Mouse (Mus musculus) hindbrain, embryonic 16.5 days (tissue): Measurements from ENCODE around the gene Mcoln3. TPM values are rescaled to one million over a fixed set of nuclear protein-coding genes. Genes with fewer than 3 reads are reported as not detected.

Experiments used
- ATAC-seq: fragments of 200-750 bp; cut with Nextera tagmentation; 2 replicates; pipeline ENCODE4 v1.8.0; 2017; ENCODE audit warnings: moderate TSS enrichment, moderate library complexity
- H3K27ac ChIP-seq: fragments of 300-500 bp; sonication (generic); 2 replicates; pipeline ENCODE4 v1.5.1; 2014; ENCODE audit warnings: low read depth, mild to moderate bottlenecking, control low read depth, low read length, moderate library complexity
- H3K27me3 ChIP-seq: fragments of 300-500 bp; sonication (generic); replicated peaks from 2 replicates; pipeline ENCODE4 v1.6.1; 2014; ENCODE audit warnings: low read length; ENCODE audit not compliant: control insufficient read depth, insufficient read depth
- H3K36me3 ChIP-seq: fragments of 300-500 bp; sonication (generic); 2 replicates; pipeline ENCODE4 v1.6.1; 2014; ENCODE audit warnings: mild to moderate bottlenecking, low read length, moderate library complexity, mixed read lengths; ENCODE audit not compliant: control insufficient read depth, insufficient read depth
- H3K4me1 ChIP-seq: fragments of 300-500 bp; sonication (generic); 2 replicates; pipeline ENCODE4 v1.6.1; 2014; ENCODE audit warnings: low read depth, low read length; ENCODE audit not compliant: control insufficient read depth, insufficient read depth
- H3K4me2 ChIP-seq: fragments of 300-500 bp; sonication (generic); 2 replicates; pipeline ENCODE4 v1.6.1; 2014; ENCODE audit warnings: mild to moderate bottlenecking, low read length, control low read depth, moderate library complexity
- H3K4me3 ChIP-seq: fragments of 300-500 bp; sonication (generic); 2 replicates; pipeline ENCODE4 v1.5.1; 2014; ENCODE audit warnings: mild to moderate bottlenecking, low read length, control low read depth, moderate library complexity
- H3K9ac ChIP-seq: fragments of 300-500 bp; sonication (generic); 2 replicates; pipeline ENCODE4 v1.6.1; 2014; ENCODE audit warnings: low read depth, mild to moderate bottlenecking, control low read depth, low read length, moderate library complexity
- H3K9me3 ChIP-seq: fragments of 300-500 bp; sonication (generic); 2 replicates; pipeline ENCODE4 v1.6.1; 2014; ENCODE audit warnings: mild to moderate bottlenecking, low read length, moderate library complexity; ENCODE audit not compliant: control insufficient read depth
- WGBS: fragments of 180-500 bp; shearing (Covaris S2); extraction: QIAGEN DNeasy Blood & Tissue Kit; methylation state at CpG from one replicate; pipeline ENCODE4 v1.1.7; 2014; 5-methylcytosine and 5-hydroxymethylcytosine counted together
- polyA plus RNA-seq: library from polyadenylated mRNA; unstranded; fragments of >200 nt; fragmentation: Nextera tagmentation; extraction: Ambion mirVana; gene quantifications from 2 replicates; pipeline ENCODE4 v1.2.1, GENCODE M21; 2015

Gene Mcoln3
- polyA plus RNA-seq, 1 experiment from 2014 or later: 0.28 TPM

DNA sequence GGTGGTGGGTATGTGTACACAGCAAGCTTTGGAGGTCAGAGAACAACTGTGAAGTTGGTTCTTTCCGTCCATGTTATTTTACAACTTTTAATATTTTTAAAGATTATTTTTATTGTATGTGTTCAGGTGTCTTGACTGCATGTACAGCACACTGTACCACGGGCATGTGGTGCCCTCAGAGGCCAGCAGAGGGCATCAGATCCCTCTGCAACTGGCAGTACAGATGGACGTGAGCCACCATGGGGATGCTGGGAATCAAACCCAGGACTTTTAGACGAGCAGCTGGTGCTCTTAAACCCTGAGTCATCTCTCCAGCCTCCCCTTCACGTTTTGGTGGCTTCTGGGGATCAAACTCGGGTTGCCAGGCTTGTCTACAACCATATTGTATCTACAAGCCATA lies 15.2 kb upstream of the Mcoln3 start:
- H3K9ac ChIP-seq: no peak overlapping the region
- no peak overlapping the region for H3K27ac ChIP-seq
- WGBS: 56% methylated on average over 6 of the region's 6 CpGs
- no peak overlapping the region for H3K4me2 ChIP-seq
- H3K27me3 ChIP-seq: no peaks in the 10 kb centered on the region
- ATAC-seq: no peak
- no peak overlapping the region for H3K4me3 ChIP-seq
- no peaks in the 10 kb centered on the region for H3K4me1 ChIP-seq
- no peaks in the 10 kb centered on the region for H3K9me3 ChIP-seq
- H3K36me3 ChIP-seq: no peaks in the 10 kb centered on the region

DNA sequence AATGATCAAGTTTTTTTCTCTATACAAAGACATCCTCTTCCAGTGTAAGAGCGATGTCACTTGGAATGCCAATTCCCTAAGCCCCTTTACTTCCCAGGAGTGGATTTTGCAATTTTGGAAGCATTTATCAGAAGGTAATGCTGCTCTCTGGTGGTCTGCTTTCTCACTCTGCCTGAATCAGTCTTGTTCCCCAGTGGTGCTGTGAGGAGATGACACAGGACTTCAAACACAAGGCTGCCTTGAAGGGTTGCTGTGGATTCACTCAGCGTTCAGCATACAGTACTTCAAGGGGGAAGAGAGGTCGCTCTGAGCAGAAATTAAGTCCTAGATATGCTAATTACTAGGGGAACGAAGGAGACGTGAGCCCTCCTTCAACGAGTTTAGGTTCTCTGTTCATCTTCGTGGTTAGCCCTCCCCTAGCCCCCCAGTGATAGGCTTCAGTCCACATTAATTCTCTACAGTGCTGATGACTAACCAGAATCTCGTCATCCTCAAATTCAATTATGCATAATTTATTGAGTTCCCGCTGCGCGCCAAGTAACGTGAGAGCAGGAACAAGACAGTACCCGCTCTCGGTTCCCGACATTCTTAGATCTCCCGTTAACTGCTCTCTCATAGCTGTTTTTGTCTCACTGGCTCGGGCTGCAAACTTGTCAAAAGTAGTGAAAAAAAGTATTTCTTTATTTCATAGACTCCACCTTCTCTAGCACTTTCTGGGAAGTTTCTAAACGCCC lies 10.0 kb upstream of the Mcoln3 start:
- Histone ChIP-seq H3K9me3 (no peaks in the 10 kb centered on the region), H3K4me1 (no peaks in the 10 kb centered on the region; the same call in 1 of the 2 replicates), H3K36me3 (no peaks in the 10 kb centered on the region), H3K4me3 (peak overlapping the region; percentile 47), H3K27ac (no peak overlapping the region), H3K4me2 (peak overlapping the region; percentile 79), H3K27me3 (no peaks in the 10 kb centered on the region), H3K9ac (peak overlapping the region; percentile 19; the same call in 1 of the 2 replicates)
- peak; percentile 60 for ATAC-seq
- 2% methylated on average over 18 of the region's 18 CpGs for WGBS

DNA sequence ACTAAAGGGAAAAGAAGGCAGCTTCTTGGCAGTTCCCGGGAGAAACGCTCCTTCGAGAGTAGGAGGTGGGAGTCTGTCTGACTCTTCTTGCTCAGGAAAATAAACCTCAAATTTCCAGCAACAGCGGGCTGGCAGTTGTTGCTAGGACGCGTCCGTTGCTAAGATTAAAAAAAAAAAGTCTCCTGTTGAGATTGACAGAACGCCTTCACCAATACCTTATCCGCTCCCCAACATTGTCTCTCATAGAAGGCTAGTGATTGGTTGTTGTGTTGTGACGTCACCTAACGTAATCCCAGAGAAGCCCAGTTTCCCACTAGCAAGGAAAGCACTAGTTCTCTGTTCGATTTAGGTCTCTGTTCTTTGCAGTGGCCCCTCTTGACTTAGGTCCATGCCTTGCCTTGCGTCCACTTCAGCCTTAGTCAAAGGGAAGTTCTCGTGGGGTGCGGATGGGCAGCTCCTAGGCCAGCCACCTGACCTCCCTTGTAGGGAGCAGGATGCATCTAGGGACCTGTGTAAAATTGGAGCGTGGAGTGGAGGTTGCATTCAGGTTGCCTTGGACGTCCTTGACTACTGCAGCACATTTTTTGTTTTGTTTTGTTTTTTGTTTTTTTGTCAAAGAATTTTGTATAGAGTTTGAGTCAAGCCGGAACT lies 9.2 kb upstream of the Mcoln3 start, which contains the start of gene Wdr63:
Wdr63 (minus strand) TSS at position 210 of the 651 bp plus-strand sequence.
- H3K9me3 ChIP-seq: no peaks in the 10 kb centered on the region
- H3K4me2 ChIP-seq: peak within 1 kb of the TSS; percentile 79
- peak within 1 kb of the TSS; percentile 41 for H3K9ac ChIP-seq
- H3K36me3 ChIP-seq: no peaks in the 10 kb centered on the region
- peak within 1 kb of the TSS; percentile 47 for H3K4me3 ChIP-seq
- no peaks in the 10 kb centered on the region; the same call in 1 of the 2 replicates for H3K4me1 ChIP-seq
- H3K27ac ChIP-seq: no peak within 1 kb of the TSS
- 9% methylated on average over 18 of the region's 18 CpGs for WGBS
- no peaks in the 10 kb centered on the region for H3K27me3 ChIP-seq
- peak; percentile 97 for ATAC-seq

DNA sequence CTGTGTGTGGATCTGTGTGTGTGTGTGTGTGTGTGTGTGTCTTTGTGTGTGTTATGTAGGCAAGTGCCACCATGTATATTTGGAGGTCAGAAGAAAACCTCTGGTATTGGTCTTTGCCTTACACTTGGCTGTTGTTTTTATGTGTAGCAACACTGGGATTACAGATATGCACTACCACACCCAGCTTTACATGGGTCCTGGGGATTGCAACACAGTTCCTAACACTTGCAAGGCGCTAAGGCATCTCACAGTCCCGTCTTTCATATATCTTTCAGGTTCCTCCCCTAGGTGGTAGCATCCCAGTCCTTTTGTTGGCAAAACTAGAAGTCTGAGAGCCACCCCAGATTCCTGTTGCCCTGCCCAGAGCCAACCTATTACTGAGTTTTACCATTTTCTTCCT lies 8.3 kb upstream of the Mcoln3 start:
- no peak overlapping the region for H3K4me3 ChIP-seq
- H3K36me3 ChIP-seq: no peaks in the 10 kb centered on the region
- no peaks in the 10 kb centered on the region for H3K27me3 ChIP-seq
- H3K9ac ChIP-seq: no peak overlapping the region
- H3K4me2 ChIP-seq: no peak overlapping the region
- ATAC-seq: no peak
- no peaks in the 10 kb centered on the region; the same call in 1 of the 2 replicates for H3K4me1 ChIP-seq
- H3K9me3 ChIP-seq: no peaks in the 10 kb centered on the region
- 87% methylated on average over 2 of the region's 2 CpGs for WGBS
- no peak overlapping the region for H3K27ac ChIP-seq

DNA sequence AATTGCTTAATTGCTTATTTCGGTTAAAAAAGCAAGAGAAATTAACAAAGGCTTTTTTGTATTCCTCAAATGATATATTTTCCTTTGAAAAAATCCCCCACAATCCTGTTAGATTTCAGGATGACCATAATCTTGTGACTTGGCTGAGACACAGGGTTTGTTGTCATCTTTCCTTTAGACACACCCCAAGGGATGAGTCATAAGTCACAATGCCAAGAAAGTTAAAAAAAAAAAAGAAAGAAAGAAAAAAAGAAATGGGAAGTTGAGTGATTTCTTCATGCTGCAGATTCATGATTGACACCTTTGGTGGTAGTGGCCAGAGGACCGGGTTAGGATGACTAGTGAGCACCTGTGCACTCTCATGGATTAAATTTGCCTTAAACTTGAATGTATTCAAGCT lies 6.9 kb upstream of the Mcoln3 start:
- 75% methylated on average over 2 of the region's 2 CpGs for WGBS
- no peaks in the 10 kb centered on the region for H3K36me3 ChIP-seq
- no peak overlapping the region for H3K4me3 ChIP-seq
- no peaks in the 10 kb centered on the region; the same call in 1 of the 2 replicates for H3K4me1 ChIP-seq
- no peak overlapping the region for H3K4me2 ChIP-seq
- ATAC-seq: no peak
- H3K9me3 ChIP-seq: no peaks in the 10 kb centered on the region
- H3K27ac ChIP-seq: no peak overlapping the region
- no peak overlapping the region for H3K9ac ChIP-seq
- H3K27me3 ChIP-seq: no peaks in the 10 kb centered on the region

DNA sequence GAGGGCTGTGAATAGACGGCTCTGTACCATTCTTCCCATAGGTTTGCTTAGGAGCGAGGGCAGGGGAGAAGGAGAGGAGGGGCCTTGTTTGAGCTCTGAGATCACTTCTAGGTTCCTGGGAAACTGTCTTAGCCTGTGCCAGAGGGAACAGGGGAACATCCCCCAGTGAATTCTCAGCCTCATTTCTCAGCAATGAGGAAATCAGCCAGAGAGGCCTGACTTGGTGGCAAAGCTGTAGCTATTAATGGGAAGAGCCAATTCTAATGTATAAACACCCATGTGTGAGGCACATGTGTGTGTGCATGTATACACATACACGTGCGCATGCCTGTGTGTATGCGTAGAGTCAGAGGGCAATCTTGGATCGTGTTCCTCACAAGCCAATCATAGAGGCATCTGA lies 6.3 kb upstream of the Mcoln3 start:
- Histone ChIP-seq H3K27ac (no peak overlapping the region), H3K27me3 (no peaks in the 10 kb centered on the region), H3K4me3 (no peak overlapping the region), H3K4me1 (no peaks in the 10 kb centered on the region; the same call in 1 of the 2 replicates), H3K4me2 (no peak overlapping the region), H3K9me3 (no peaks in the 10 kb centered on the region), H3K9ac (no peak overlapping the region), H3K36me3 (no peaks in the 10 kb centered on the region)
- WGBS: 80% methylated on average over 6 of the region's 6 CpGs
- ATAC-seq: no peak

DNA sequence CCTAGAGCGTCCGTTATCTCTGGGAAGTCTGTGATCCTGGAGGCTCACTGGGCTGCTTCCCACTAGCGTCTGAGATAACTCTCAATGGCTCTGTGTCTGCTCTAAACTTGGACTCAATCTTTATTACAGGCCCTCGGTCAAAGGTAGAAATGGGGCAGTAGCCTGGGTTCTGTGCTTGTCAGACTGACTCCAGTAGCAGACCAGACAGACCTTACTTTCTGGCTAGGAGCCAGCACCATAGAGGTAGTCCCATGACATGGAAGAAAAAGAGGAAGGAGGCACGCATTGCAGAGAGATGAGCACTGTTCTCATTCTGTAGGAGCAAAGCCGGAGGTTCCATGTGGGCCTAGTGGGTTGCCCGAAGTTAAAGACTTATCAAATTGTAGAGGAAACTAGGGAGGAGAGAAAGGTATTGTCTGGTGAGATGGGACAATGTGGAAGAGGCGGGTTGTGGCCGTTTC lies 777 bp downstream of the Mcoln3 start:
- no peaks in the 10 kb centered on the region for H3K9me3 ChIP-seq
- no peaks in the 10 kb centered on the region for H3K36me3 ChIP-seq
- no peak overlapping the region for H3K27ac ChIP-seq
- no peak overlapping the region for H3K4me3 ChIP-seq
- ATAC-seq: no peak
- no peak overlapping the region for H3K9ac ChIP-seq
- peaks cover 6% of the 10 kb centered on the region for H3K4me1 ChIP-seq
- peaks cover 11% of the 10 kb centered on the region for H3K27me3 ChIP-seq
- 62% methylated on average over 9 of the region's 9 CpGs for WGBS
- no peak overlapping the region for H3K4me2 ChIP-seq

DNA sequence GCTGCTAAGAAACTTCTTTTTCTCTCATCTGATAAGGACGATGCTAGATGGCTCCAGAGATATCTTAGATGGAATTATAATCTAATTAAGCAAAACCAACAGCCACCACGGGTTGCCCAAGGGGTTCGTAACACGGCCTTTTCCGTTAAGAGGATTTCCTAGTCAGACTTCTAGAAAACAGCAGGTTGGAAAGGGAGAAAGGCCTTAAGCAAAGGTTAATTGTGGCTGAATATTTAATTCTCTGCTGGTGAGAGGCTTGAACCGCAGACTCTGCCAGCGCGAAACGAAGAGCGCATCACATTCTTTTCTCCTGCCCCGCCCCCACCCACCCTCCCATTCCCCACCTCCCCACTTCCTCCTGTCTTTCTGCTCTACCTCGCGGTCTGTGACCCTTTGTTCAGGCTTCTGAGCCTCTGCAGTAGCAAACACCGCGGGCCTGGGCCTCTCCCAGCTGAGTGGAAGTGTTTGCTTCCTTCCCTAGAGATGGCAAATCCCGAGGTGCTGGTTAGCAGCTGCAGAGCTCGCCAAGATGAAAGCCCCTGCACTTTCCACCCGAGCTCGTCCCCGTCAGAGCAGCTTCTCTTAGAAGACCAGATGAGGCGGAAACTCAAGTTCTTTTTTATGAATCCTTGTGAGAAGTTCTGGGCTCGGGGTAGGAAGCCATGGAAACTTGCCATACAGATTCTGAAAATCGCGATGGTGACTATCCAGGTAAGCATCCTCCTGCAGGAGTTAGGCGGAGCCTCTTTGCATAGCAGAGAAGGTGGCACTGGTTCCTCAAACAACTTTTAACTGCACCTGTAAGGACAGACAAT lies 4.3 kb downstream of the Mcoln3 start:
- peak overlapping the region; percentile 27; the same call in 1 of the 2 replicates for H3K9ac ChIP-seq
- H3K9me3 ChIP-seq: no peaks in the 10 kb centered on the region
- no peak for ATAC-seq
- H3K4me1 ChIP-seq: peaks cover 6% of the 10 kb centered on the region
- peak overlapping the region; percentile 11 for H3K4me3 ChIP-seq
- no peak overlapping the region for H3K27ac ChIP-seq
- peaks cover 11% of the 10 kb centered on the region for H3K27me3 ChIP-seq
- H3K36me3 ChIP-seq: no peaks in the 10 kb centered on the region
- WGBS: 11% methylated on average over 25 of the region's 25 CpGs
- peak overlapping the region; percentile 47 for H3K4me2 ChIP-seq

DNA sequence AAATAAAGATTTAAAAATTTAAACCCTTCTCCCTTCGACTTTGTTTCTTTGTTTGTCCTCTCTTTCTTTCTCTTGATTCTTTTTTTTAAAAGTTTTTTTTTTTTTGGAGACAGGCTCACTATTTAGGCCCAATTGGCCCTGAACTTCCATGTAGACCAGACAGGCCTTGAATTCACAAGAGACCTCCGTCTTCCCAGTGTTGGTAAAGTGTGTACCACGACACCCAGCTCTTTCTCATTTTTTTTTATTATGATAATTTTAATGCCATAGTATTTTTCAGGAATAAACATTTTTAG lies 4.8 kb downstream of the Mcoln3 start:
- H3K27me3 ChIP-seq: peaks cover 6% of the 10 kb centered on the region
- H3K9ac ChIP-seq: no peak overlapping the region
- H3K27ac ChIP-seq: no peak overlapping the region
- no peak overlapping the region; the same call in 1 of the 2 replicates for H3K4me2 ChIP-seq
- peaks cover 6% of the 10 kb centered on the region for H3K4me1 ChIP-seq
- 55% methylated on average over 3 of the region's 3 CpGs for WGBS
- no peak for ATAC-seq
- no peaks in the 10 kb centered on the region for H3K36me3 ChIP-seq
- H3K4me3 ChIP-seq: no peak overlapping the region
- H3K9me3 ChIP-seq: no peaks in the 10 kb centered on the region
